Mouse (Mus musculus): Measurements from ENCODE around the gene Slc25a26.

Slc25a26 gene

GRCm38 (mm10) chr6:94642048-94642447 is 141.9 kb downstream of the Slc25a26 start:
- DNase-seq (ENCODE audit: low spot score): no peak

GRCm38 (mm10) chr6:94643989-94644388 is 143.9 kb downstream of the Slc25a26 start:
- DNase-seq (ENCODE audit: low spot score): no peak

- no peak for DNase-seq (ENCODE audit: low spot score)
Observed at GRCm38 (mm10) chr6:94644641-94645040, 144.5 kb downstream of the Slc25a26 start.

GRCm38 (mm10) chr6:94645723-94646122 is 145.6 kb downstream of the Slc25a26 start:
- DNase-seq (ENCODE audit: low spot score): no peak

- DNase-seq (ENCODE audit: low spot score): no peak
Observed at GRCm38 (mm10) chr6:94646274-94646863, 146.2 kb downstream of the Slc25a26 start.

- no peak for DNase-seq (ENCODE audit: low spot score)
Observed at GRCm38 (mm10) chr6:94646902-94647301, 146.8 kb downstream of the Slc25a26 start.

- no peak for DNase-seq (ENCODE audit: low spot score)
Observed at GRCm38 (mm10) chr6:94647574-94648430, 147.7 kb downstream of the Slc25a26 start.

- no peak for DNase-seq (ENCODE audit: low spot score)
Observed at GRCm38 (mm10) chr6:94648496-94648895, 148.4 kb downstream of the Slc25a26 start.

GRCm38 (mm10) chr6:94649637-94650036 is 149.5 kb downstream of the Slc25a26 start:
- no peak for DNase-seq (ENCODE audit: low spot score)

- DNase-seq (ENCODE audit: low spot score): no peak
Observed at GRCm38 (mm10) chr6:94651541-94651940, 151.4 kb downstream of the Slc25a26 start.

GRCm38 (mm10) chr6:94652659-94653213 is 152.6 kb downstream of the Slc25a26 start:
- no peak for DNase-seq (ENCODE audit: low spot score)

GRCm38 (mm10) chr6:94653388-94654316 is 153.5 kb downstream of the Slc25a26 start:
- no peak for DNase-seq (ENCODE audit: low spot score)
